Mouse (Mus musculus) heart, adult 8-10 months (tissue): ENCODE data around the gene Alx3. TPM values are rescaled to one million over a fixed set of nuclear protein-coding genes. Genes with fewer than 3 reads are reported as not detected.

Source experiments
- DNase-seq: peaks from one replicate; pipeline ENCODE4 v3.0.0; 2022; ENCODE audit warnings: low spot score
- total RNA-seq, 4 experiments: library from RNA; stranded (reverse); gene quantifications; 2 replicates each; pipeline ENCODE4 v1.2.4; 2022

The Alx3 gene
- total RNA-seq, 4 experiments from 2014 or later, result not detected

GRCm38 (mm10) chr3:107582875-107583767, 11.7 kb upstream of the Alx3 start:
- no peak for DNase-seq

GRCm38 (mm10) chr3:107583893-107584292, 10.9 kb upstream of the Alx3 start:
- no peak for DNase-seq

- DNase-seq, result no peak
These were observed 8.3 kb upstream of the Alx3 start for GRCm38 (mm10) chr3:107586504-107586903.

- no peak for DNase-seq
These were observed 3.2 kb upstream of the Alx3 start for GRCm38 (mm10) chr3:107591612-107592011.

- DNase-seq, result no peak
These were observed 1.2 kb upstream of the Alx3 start for GRCm38 (mm10) chr3:107593632-107594031.

- no peak for DNase-seq
These were observed 570 bp downstream of the Alx3 start for GRCm38 (mm10) chr3:107595264-107595937.

GRCm38 (mm10) chr3:107595938-107596461, 1.2 kb downstream of the Alx3 start:
- no peak for DNase-seq

GRCm38 (mm10) chr3:107596559-107596958, 1.7 kb downstream of the Alx3 start:
- DNase-seq, result no peak

- no peak for DNase-seq
These were observed 2.3 kb downstream of the Alx3 start for GRCm38 (mm10) chr3:107597134-107597533.

- DNase-seq, result no peak
These were observed 3.0 kb downstream of the Alx3 start for GRCm38 (mm10) chr3:107597586-107598389.

GRCm38 (mm10) chr3:107600127-107600526, 5.3 kb downstream of the Alx3 start:
- DNase-seq, result no peak

- peak; percentile 19 for DNase-seq
These were observed 10.5 kb downstream of the Alx3 start for GRCm38 (mm10) chr3:107605304-107605703.

GRCm38 (mm10) chr3:107607221-107607620, 12.4 kb downstream of the Alx3 start:
- DNase-seq, result no peak

- DNase-seq, result no peak
These were observed 14.0 kb downstream of the Alx3 start for GRCm38 (mm10) chr3:107608808-107609207.

- no peak for DNase-seq
These were observed 14.5 kb downstream of the Alx3 start for GRCm38 (mm10) chr3:107609376-107609775.

GRCm38 (mm10) chr3:107611394-107611793, 16.6 kb downstream of the Alx3 start:
- no peak for DNase-seq

GRCm38 (mm10) chr3:107612902-107613525, 18.2 kb downstream of the Alx3 start:
- DNase-seq, result peak; percentile 38

GRCm38 (mm10) chr3:107617800-107618199, 23.0 kb downstream of the Alx3 start:
- DNase-seq, result no peak

- no peak for DNase-seq
These were observed 25.1 kb downstream of the Alx3 start for GRCm38 (mm10) chr3:107619911-107620310.

- DNase-seq, result no peak
These were observed 26.6 kb downstream of the Alx3 start for GRCm38 (mm10) chr3:107621286-107622075.
